Mouse (Mus musculus) limb, embryonic 14.5 days (tissue): ENCODE data around the gene Mbd6. TPM values are rescaled to one million over a fixed set of nuclear protein-coding genes. Genes with fewer than 3 reads are reported as not detected.
"Not testable (repeated sequence)": the region's sequence is repeated elsewhere in the genome, so short reads cannot be mapped to it uniquely, and the experiment has no call there.

Source experiments
- ATAC-seq: fragments of 200-750 bp; cut with Nextera tagmentation; 2 replicates; pipeline ENCODE4 v1.8.0; 2017; ENCODE audit warnings: low read depth, moderate number of reproducible peaks, moderate TSS enrichment; ENCODE audit not compliant: low FRiP score
- DNase-seq: peaks from one replicate; pipeline ENCODE4 v3.0.0-alpha.2; 2015; ENCODE audit warnings: low spot score
- H3K27ac ChIP-seq: fragments of 300-500 bp; sonication (generic); replicated peaks from 2 replicates; pipeline ENCODE4 v1.5.1; 2014; ENCODE audit warnings: low read depth, mild to moderate bottlenecking, low read length, moderate library complexity, mixed read lengths
- H3K27me3 ChIP-seq: fragments of 300-500 bp; sonication (generic); 2 replicates; pipeline ENCODE4 v1.6.1; 2014; ENCODE audit warnings: low read length, mixed read lengths; ENCODE audit not compliant: control insufficient read depth, insufficient read depth
- H3K36me3 ChIP-seq: fragments of 300-500 bp; sonication (generic); 2 replicates; pipeline ENCODE4 v1.6.1; 2014; ENCODE audit warnings: mild to moderate bottlenecking, low read length, moderate library complexity, mixed read lengths; ENCODE audit not compliant: control insufficient read depth, insufficient read depth
- H3K4me1 ChIP-seq: fragments of 300-500 bp; sonication (generic); 2 replicates; pipeline ENCODE4 v1.6.1; 2014; ENCODE audit warnings: antibody characterized with exemption, low read length, mixed read lengths; ENCODE audit not compliant: control insufficient read depth, insufficient read depth
- H3K4me2 ChIP-seq: fragments of 300-500 bp; sonication (generic); replicated peaks from 2 replicates; pipeline ENCODE4 v1.6.1; 2014; ENCODE audit warnings: low read depth, mild to moderate bottlenecking, low read length, moderate library complexity; ENCODE audit not compliant: severe bottlenecking
- H3K4me3 ChIP-seq: fragments of 300-500 bp; sonication (generic); replicated peaks from 2 replicates; pipeline ENCODE4 v1.5.1; 2014; ENCODE audit warnings: low read length
- H3K9ac ChIP-seq: fragments of 300-500 bp; sonication (generic); 2 replicates; pipeline ENCODE4 v1.6.1; 2014; ENCODE audit warnings: mild to moderate bottlenecking, low read depth, low read length, moderate library complexity; ENCODE audit not compliant: severe bottlenecking
- H3K9me3 ChIP-seq: fragments of 300-500 bp; sonication (generic); 2 replicates; pipeline ENCODE4 v1.6.1; 2016; ENCODE audit warnings: low read length; ENCODE audit not compliant: control insufficient read depth
- POLR2A ChIP-seq: fragments of 200-500 bp; IDR thresholded peaks from 2 replicates; pipeline ENCODE4 v1.8.0; 2012; ENCODE audit warnings: inconsistent platforms, mild to moderate bottlenecking, moderate library complexity, borderline replicate concordance; ENCODE audit not compliant: insufficient read depth, insufficient read length; ENCODE audit errors: extremely low read depth
- WGBS: fragments of 180-500 bp; shearing (Covaris S2); extraction: QIAGEN DNeasy Blood & Tissue Kit; methylation state at CpG from one replicate; pipeline ENCODE4 v1.1.7; 2014; 5-methylcytosine and 5-hydroxymethylcytosine counted together
- polyA plus RNA-seq, 2 experiments: library from polyadenylated mRNA; depleted of rRNA in 1 of 2; stranded (reverse) in 1 of 2; unstranded in 1 of 2; fragments of >200 nt; fragmentation: Nextera tagmentation in 1 of 2; extraction: Ambion mirVana in 1 of 2; gene quantifications; 2 replicates each; pipeline versions ENCODE4 v1.2.1 to v1.2.3; 2012 to 2014

The Mbd6 gene
- polyA plus RNA-seq, 2 experiments = 19.9 to 68.1 TPM

GRCm38 (mm10) chr10:127321621-127322020 is 32.8 kb upstream of the Mbd6 start, which contains the start of gene Arhgap9:
TSS of gene Arhgap9 (plus strand) at chr10:127321964.
- Histone ChIP-seq H3K4me2 (no peak within 1 kb of the TSS), H3K27ac (no peak within 1 kb of the TSS), H3K36me3 (no peaks in the 10 kb centered on the region), H3K9me3 (no peaks in the 10 kb centered on the region), H3K4me3 (no peak within 1 kb of the TSS), H3K9ac (no peak within 1 kb of the TSS), H3K27me3 (peaks cover 10% of the 10 kb centered on the region), H3K4me1 (peaks cover 8% of the 10 kb centered on the region; the same call in 1 of the 2 replicates)
- no peak for DNase-seq
- no peak for ATAC-seq
- TF ChIP-seq POLR2A = no peak
- 73% methylated on average over 3 of the region's 3 CpGs for WGBS

- no peak for DNase-seq
- whole genome bisulfite sequencing = 68% methylated on average over 7 of the region's 7 CpGs
Measured at GRCm38 (mm10) chr10:127319969-127320368, 31.2 kb upstream of the Mbd6 start.

GRCm38 (mm10) chr10:127318009-127318408 is 29.2 kb upstream of the Mbd6 start:
- TF ChIP-seq POLR2A = no peak
- Histone ChIP-seq H3K4me3 (no peak overlapping the region), H3K4me2 (no peak overlapping the region), H3K27me3 (no peaks in the 10 kb centered on the region), H3K9ac (no peak overlapping the region), H3K27ac (no peak overlapping the region), H3K9me3 (no peaks in the 10 kb centered on the region), H3K4me1 (no peaks in the 10 kb centered on the region), H3K36me3 (no peaks in the 10 kb centered on the region)
- 41% methylated on average over 4 of the region's 4 CpGs for WGBS
- DNase-seq = no peak
- no peak for ATAC-seq

More at GRCm38 (mm10) chr10:127319969-127320368, 31.2 kb upstream of the Mbd6 start:
- no peaks in the 10 kb centered on the region for H3K9me3 ChIP-seq
- H3K36me3 ChIP-seq = no peaks in the 10 kb centered on the region
- H3K4me1 ChIP-seq = no peaks in the 10 kb centered on the region
- no peak for ATAC-seq
- H3K4me2 ChIP-seq = no peak overlapping the region
- no peak overlapping the region for H3K4me3 ChIP-seq
- no peaks in the 10 kb centered on the region for H3K27me3 ChIP-seq
- H3K27ac ChIP-seq = no peak overlapping the region
- no peak overlapping the region for H3K9ac ChIP-seq
- TF ChIP-seq POLR2A = no peak

GRCm38 (mm10) chr10:127317277-127317676 is 28.5 kb upstream of the Mbd6 start:
- no peaks in the 10 kb centered on the region for H3K36me3 ChIP-seq
- H3K9me3 ChIP-seq = no peaks in the 10 kb centered on the region
- no peak overlapping the region for H3K27ac ChIP-seq
- 77% methylated on average over 2 of the region's 2 CpGs for WGBS
- no peaks in the 10 kb centered on the region for H3K27me3 ChIP-seq
- H3K9ac ChIP-seq = no peak overlapping the region
- DNase-seq = no peak
- no peak overlapping the region for H3K4me2 ChIP-seq
- H3K4me1 ChIP-seq = no peaks in the 10 kb centered on the region
- ATAC-seq = no peak
- H3K4me3 ChIP-seq = no peak overlapping the region
- TF ChIP-seq POLR2A = no peak

- WGBS = 83% methylated on average over 1 of the region's 1 CpGs
- not testable (repeated sequence) for H3K27ac ChIP-seq, H3K4me1 ChIP-seq, DNase-seq, H3K4me2 ChIP-seq, H3K36me3 ChIP-seq, H3K27me3 ChIP-seq, H3K9ac ChIP-seq, H3K9me3 ChIP-seq, ATAC-seq, H3K4me3 ChIP-seq
Measured at GRCm38 (mm10) chr10:127314950-127315349, 26.1 kb upstream of the Mbd6 start.

- not testable (repeated sequence) for H3K27me3 ChIP-seq, H3K4me1 ChIP-seq, H3K4me3 ChIP-seq, H3K4me2 ChIP-seq, ATAC-seq, DNase-seq, H3K27ac ChIP-seq, H3K36me3 ChIP-seq, H3K9ac ChIP-seq, H3K9me3 ChIP-seq
- 93% methylated on average over 5 of the region's 5 CpGs for WGBS
Measured at GRCm38 (mm10) chr10:127313516-127313915, 24.7 kb upstream of the Mbd6 start.
